Mouse (Mus musculus): ENCODE results near the gene Yipf1. TPM values are rescaled to one million over a fixed set of nuclear protein-coding genes. Genes with fewer than 3 reads are reported as not detected.

The Yipf1 gene
- polyA plus RNA-seq, 1 experiment from 2014 or later: 48.9 TPM

DNA sequence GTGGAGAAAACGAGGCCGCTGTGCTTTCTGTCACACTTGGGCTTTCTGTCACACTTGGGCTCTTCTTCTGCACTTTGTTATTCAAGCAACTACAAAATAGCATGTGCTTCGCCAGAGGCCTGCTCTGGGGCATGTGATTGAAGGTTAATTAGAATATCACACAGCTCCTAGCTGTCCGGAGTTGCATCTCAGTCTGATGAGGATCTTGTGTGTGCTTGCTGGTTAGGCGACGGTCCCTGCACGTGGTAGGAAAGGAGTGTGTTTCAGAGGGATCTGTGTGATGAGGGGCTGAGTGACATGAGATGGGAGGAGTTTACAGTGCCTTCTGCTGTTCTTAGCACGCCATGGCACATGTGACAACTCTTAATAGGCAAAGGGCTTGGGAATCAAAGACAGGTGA lies 73.3 kb downstream of the Yipf1 start:
- 95% methylated on average over 8 of the region's 8 CpGs for whole genome bisulfite sequencing
- Histone ChIP-seq H3K9me3 (no peaks in the 10 kb centered on the region), H3K4me1 (no peaks in the 10 kb centered on the region), H3K4me3 (no peak overlapping the region), H3K27me3 (replicated peaks) (no peaks in the 10 kb centered on the region), H3K4me2 (replicated peaks) (no peak overlapping the region), H3K27ac (no peak overlapping the region), H3K36me3 (peaks cover 60% of the 10 kb centered on the region), H3K9ac (no peak overlapping the region)
- ATAC-seq (ENCODE audit: low FRiP score, low read depth): no peak

DNA sequence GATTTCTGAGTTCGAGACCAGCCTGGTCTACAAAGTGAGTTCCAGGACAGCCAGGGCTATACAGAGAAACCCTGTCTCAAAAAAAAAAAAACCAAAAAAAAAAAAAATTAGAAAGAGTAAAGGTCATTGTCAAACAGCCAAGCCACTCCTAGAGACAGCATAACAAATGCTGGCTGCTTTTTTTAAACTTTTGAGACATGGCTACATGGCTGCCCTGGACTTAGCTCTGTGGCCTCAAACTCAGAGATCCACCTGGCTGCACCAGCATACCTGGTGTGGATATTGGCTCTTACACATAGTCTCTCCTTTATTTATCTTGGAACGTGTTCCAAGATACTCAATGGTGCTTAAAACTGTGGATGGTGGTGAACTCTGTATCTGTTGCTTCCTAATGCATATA lies 74.1 kb downstream of the Yipf1 start:
- no peak overlapping the region for H3K4me2 ChIP-seq (replicated peaks)
- H3K4me3 ChIP-seq: no peak overlapping the region
- H3K27me3 ChIP-seq (replicated peaks): no peaks in the 10 kb centered on the region
- no peak for ATAC-seq (ENCODE audit: low FRiP score, low read depth)
- WGBS: 93% methylated on average over 2 of the region's 2 CpGs
- no peak overlapping the region for H3K27ac ChIP-seq
- H3K4me1 ChIP-seq: no peaks in the 10 kb centered on the region
- no peaks in the 10 kb centered on the region for H3K9me3 ChIP-seq
- H3K36me3 ChIP-seq: peaks cover 58% of the 10 kb centered on the region
- no peak overlapping the region for H3K9ac ChIP-seq

DNA sequence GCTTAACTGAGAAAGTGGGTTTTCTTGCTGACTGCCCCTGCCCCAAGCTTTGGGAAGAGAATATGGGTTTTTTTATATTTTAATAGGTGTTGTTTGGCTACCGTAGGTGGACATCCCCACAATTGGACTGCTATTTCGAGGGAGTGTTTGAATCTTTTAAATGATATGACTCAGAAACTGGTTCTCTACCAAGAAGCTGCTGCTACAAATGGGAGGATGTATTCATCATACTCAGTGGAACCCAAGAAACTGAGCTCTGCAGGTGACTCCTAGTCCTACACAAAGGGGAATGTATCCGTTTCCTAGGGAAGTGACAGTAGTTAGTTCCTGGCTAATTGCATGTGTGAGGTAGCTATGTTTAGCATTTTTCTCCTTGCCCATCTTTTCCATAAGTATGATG lies 75.2 kb downstream of the Yipf1 start:
- WGBS: 94% methylated on average over 3 of the region's 3 CpGs
- H3K36me3 ChIP-seq: peaks cover 64% of the 10 kb centered on the region

DNA sequence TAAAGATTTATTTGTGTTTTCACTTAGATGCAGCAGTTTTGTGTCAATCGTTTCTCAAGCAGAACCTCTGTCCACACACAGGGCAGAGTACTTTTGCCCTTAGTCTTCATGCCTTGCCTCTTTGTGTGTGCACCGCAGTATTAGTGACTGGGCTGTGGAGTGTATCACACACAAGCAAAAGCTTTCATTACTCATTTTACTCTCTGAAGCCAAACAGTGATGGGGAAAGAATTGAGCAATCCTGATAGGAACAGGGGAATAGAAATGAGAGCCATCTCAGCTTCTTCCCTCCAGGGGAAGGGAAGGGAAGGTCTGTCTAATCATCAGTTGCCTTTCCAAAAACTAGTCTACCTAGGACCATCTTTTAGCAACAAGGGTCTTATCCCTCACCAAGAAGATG lies 79.6 kb downstream of the Yipf1 start:
- Histone ChIP-seq H3K4me2 (replicated peaks) (no peak overlapping the region), H3K4me1 (no peaks in the 10 kb centered on the region), H3K9ac (no peak overlapping the region), H3K27ac (no peak overlapping the region), H3K27me3 (replicated peaks) (no peaks in the 10 kb centered on the region), H3K4me3 (no peak overlapping the region), H3K9me3 (no peaks in the 10 kb centered on the region), H3K36me3 (peaks cover 73% of the 10 kb centered on the region)
- 96% methylated on average over 2 of the region's 2 CpGs for WGBS
- ATAC-seq (ENCODE audit: low FRiP score, low read depth): no peak

More for the DNA sequence above, 75.2 kb downstream of the Yipf1 start:
- ATAC-seq (ENCODE audit: low FRiP score, low read depth): no peak
- Histone ChIP-seq H3K27ac (no peak overlapping the region), H3K4me2 (replicated peaks) (no peak overlapping the region), H3K9ac (no peak overlapping the region), H3K4me3 (no peak overlapping the region), H3K9me3 (no peaks in the 10 kb centered on the region), H3K27me3 (replicated peaks) (no peaks in the 10 kb centered on the region), H3K4me1 (no peaks in the 10 kb centered on the region)

Other genes starting within 250 kb of the Yipf1 start
- 94.2 and 95.4 TPM in 2 replicates for gene Mrpl37, start 247.5 kb upstream of the Yipf1 start, polyA plus RNA-seq (2016; fragmentation: Nextera tagmentation; extraction: Ambion mirVana)
- gene Cyb5rl, start 247.4 kb upstream of the Yipf1 start, polyA plus RNA-seq (2016; fragmentation: Nextera tagmentation; extraction: Ambion mirVana): 4.3 and 5.2 TPM in 2 replicates
- gene Cdcp2, start 217.5 kb upstream of the Yipf1 start, polyA plus RNA-seq (2016; fragmentation: Nextera tagmentation; extraction: Ambion mirVana): 0.34 and 0.37 TPM in 2 replicates
- gene Tmem59, start 136.0 kb upstream of the Yipf1 start, polyA plus RNA-seq (2016; fragmentation: Nextera tagmentation; extraction: Ambion mirVana): 398 and 399 TPM in 2 replicates
- gene Tceanc2, start 135.2 kb upstream of the Yipf1 start, polyA plus RNA-seq (2016; fragmentation: Nextera tagmentation; extraction: Ambion mirVana): 26.9 and 28.8 TPM in 2 replicates
- not detected in 2 replicates for gene Ldlrad1, start 105.2 kb upstream of the Yipf1 start, polyA plus RNA-seq (2016; fragmentation: Nextera tagmentation; extraction: Ambion mirVana)
- 66.3 and 67.6 TPM in 2 replicates for gene Lrrc42, start 60.8 kb upstream of the Yipf1 start, polyA plus RNA-seq (2016; fragmentation: Nextera tagmentation; extraction: Ambion mirVana)
- 42.0 and 45.9 TPM in 2 replicates for gene Hspb11, start 60.8 kb upstream of the Yipf1 start, polyA plus RNA-seq (2016; fragmentation: Nextera tagmentation; extraction: Ambion mirVana)
- not detected in 2 replicates for gene Dio1, start 7.2 kb upstream of the Yipf1 start, polyA plus RNA-seq (2016; fragmentation: Nextera tagmentation; extraction: Ambion mirVana)
- 26.7 and 27.1 TPM in 2 replicates for gene Ndc1, start 53.4 kb downstream of the Yipf1 start, polyA plus RNA-seq (2016; fragmentation: Nextera tagmentation; extraction: Ambion mirVana)
- gene Glis1, start 120.2 kb downstream of the Yipf1 start, polyA plus RNA-seq (2016; fragmentation: Nextera tagmentation; extraction: Ambion mirVana): 4.5 and 4.9 TPM in 2 replicates

Measured in neural tube, embryonic 12.5 days (tissue).